Mouse (Mus musculus): ENCODE data around the gene Zfhx3. TPM values are rescaled to one million over a fixed set of nuclear protein-coding genes. Genes with fewer than 3 reads are reported as not detected.
A peak's percentile ranks its signal among the peaks of the same experiment; 100 is the strongest.

Zfhx3 gene
- polyA plus RNA-seq, 1 experiment from 2014 or later: 2.4 TPM

GRCm38 (mm10) chr8:108897347-108898100 lies 955.1 kb downstream of the Zfhx3 start:
- WGBS: 63% methylated on average over 7 of the region's 7 CpGs
- Histone ChIP-seq H3K27me3 (replicated peaks; ENCODE audit: control insufficient read depth, insufficient read depth, low read length) (no peaks in the 10 kb centered on the region), H3K27ac (ENCODE audit: low read depth, low read length) (no peak overlapping the region), H3K9me3 (ENCODE audit: control insufficient read depth) (no peaks in the 10 kb centered on the region), H3K4me3 (ENCODE audit: low read depth, low read length) (no peak overlapping the region), H3K36me3 (ENCODE audit: control insufficient read depth, insufficient read depth) (no peaks in the 10 kb centered on the region), H3K4me1 (replicated peaks; ENCODE audit: control insufficient read depth, insufficient read depth, low read length) (no peaks in the 10 kb centered on the region), H3K4me2 (replicated peaks; ENCODE audit: low read depth) (no peak overlapping the region), H3K9ac (ENCODE audit: low read depth, low read length) (no peak overlapping the region)
- no peak for TF ChIP-seq CTCF (IDR thresholded peaks at IDR 0.05; ENCODE audit: low read depth)
- no peak for ATAC-seq

- Histone ChIP-seq H3K9me3 (ENCODE audit: control insufficient read depth) (no peaks in the 10 kb centered on the region), H3K4me3 (ENCODE audit: low read depth, low read length) (no peak overlapping the region), H3K4me1 (replicated peaks; ENCODE audit: control insufficient read depth, insufficient read depth, low read length) (0 out of 2 replicates have a peak, but pooled peaks cover 2% of the 10 kb centered on the region), H3K36me3 (ENCODE audit: control insufficient read depth, insufficient read depth) (no peaks in the 10 kb centered on the region), H3K9ac (ENCODE audit: low read depth, low read length) (no peak overlapping the region), H3K4me2 (replicated peaks; ENCODE audit: low read depth) (no peak overlapping the region), H3K27ac (ENCODE audit: low read depth, low read length) (no peak overlapping the region), H3K27me3 (replicated peaks; ENCODE audit: control insufficient read depth, insufficient read depth, low read length) (no peaks in the 10 kb centered on the region)
- no peak for TF ChIP-seq CTCF (IDR thresholded peaks at IDR 0.05; ENCODE audit: low read depth)
- ATAC-seq: no peak
- WGBS: 59% methylated on average over 14 of the region's 14 CpGs
Measured at GRCm38 (mm10) chr8:108899251-108899771, 956.9 kb downstream of the Zfhx3 start.

- Histone ChIP-seq H3K9me3 (ENCODE audit: control insufficient read depth) (no peaks in the 10 kb centered on the region), H3K4me2 (replicated peaks; ENCODE audit: low read depth) (no peak overlapping the region), H3K4me1 (replicated peaks; ENCODE audit: control insufficient read depth, insufficient read depth, low read length) (0 out of 2 replicates have a peak, but pooled peaks cover 2% of the 10 kb centered on the region), H3K9ac (ENCODE audit: low read depth, low read length) (no peak overlapping the region), H3K36me3 (ENCODE audit: control insufficient read depth, insufficient read depth) (no peaks in the 10 kb centered on the region), H3K4me3 (ENCODE audit: low read depth, low read length) (no peak overlapping the region), H3K27ac (ENCODE audit: low read depth, low read length) (no peak overlapping the region; the same call in 1 of the 2 replicates), H3K27me3 (replicated peaks; ENCODE audit: control insufficient read depth, insufficient read depth, low read length) (no peaks in the 10 kb centered on the region)
- 72% methylated on average over 10 of the region's 10 CpGs for WGBS
- no peak for TF ChIP-seq CTCF (IDR thresholded peaks at IDR 0.05; ENCODE audit: low read depth)
- no peak for ATAC-seq
Measured at GRCm38 (mm10) chr8:108900541-108900940, 958.1 kb downstream of the Zfhx3 start.

DNA sequence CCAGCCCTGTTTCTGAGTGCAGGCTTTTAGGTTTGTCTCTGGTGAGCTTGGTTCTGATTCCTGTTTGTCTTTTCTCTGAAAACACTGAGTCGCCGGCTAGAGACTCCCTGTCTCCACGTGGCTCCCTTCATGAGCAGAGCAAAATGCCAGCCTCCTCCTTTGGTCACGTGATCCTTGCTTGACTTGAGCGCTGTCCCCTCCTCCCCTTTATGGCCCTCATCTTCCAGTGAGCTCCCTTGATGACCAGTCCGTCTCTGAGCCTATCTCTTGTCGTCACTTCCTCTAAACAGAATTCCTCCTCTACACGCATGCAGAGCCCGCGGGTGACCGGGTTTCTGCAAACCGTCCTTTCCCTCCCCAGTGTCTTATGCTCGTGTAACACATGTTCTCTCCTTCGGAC lies 958.8 kb downstream of the Zfhx3 start:
- H3K4me2 ChIP-seq (replicated peaks; ENCODE audit: low read depth): no peak overlapping the region
- ATAC-seq: 0 out of 2 replicates have a peak, but pooled peaks have one; percentile 10
- 46% methylated on average over 14 of the region's 14 CpGs for WGBS

DNA sequence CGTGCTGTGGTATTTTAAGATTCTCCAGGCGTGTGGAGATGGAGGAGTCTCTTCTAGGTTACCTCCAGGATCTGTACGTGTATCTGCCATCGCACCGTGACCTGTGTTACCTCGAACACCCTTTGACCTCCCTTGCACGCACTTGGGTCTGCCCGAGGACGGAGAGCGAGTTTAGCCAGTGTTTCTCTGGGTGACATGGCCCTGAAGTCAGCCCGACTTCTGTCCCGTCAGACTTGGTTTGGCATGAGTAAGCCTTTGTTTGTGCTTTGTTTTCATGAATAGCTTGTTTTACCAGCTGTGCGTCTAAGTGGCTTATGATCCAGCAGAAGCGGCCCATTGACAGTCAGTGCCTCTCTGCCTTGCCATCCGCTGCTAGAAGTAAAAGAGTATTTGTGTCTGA lies 961.1 kb downstream of the Zfhx3 start:
- no peak for ATAC-seq
- H3K9me3 ChIP-seq (ENCODE audit: control insufficient read depth): no peaks in the 10 kb centered on the region
- no peaks in the 10 kb centered on the region for H3K27me3 ChIP-seq (replicated peaks; ENCODE audit: control insufficient read depth, insufficient read depth, low read length)
- H3K4me2 ChIP-seq (replicated peaks; ENCODE audit: low read depth): no peak overlapping the region
- no peaks in the 10 kb centered on the region for H3K36me3 ChIP-seq (ENCODE audit: control insufficient read depth, insufficient read depth)
- no peak overlapping the region for H3K27ac ChIP-seq (ENCODE audit: low read depth, low read length)
- WGBS: 73% methylated on average over 15 of the region's 15 CpGs
- H3K4me1 ChIP-seq (replicated peaks; ENCODE audit: control insufficient read depth, insufficient read depth, low read length): 0 out of 2 replicates have a peak, but pooled peaks cover 2% of the 10 kb centered on the region
- TF ChIP-seq CTCF (IDR thresholded peaks at IDR 0.05; ENCODE audit: low read depth): no peak
- H3K9ac ChIP-seq (ENCODE audit: low read depth, low read length): no peak overlapping the region
- no peak overlapping the region for H3K4me3 ChIP-seq (ENCODE audit: low read depth, low read length)

More for the DNA sequence above, 958.8 kb downstream of the Zfhx3 start:
- Histone ChIP-seq H3K27ac (ENCODE audit: low read depth, low read length) (no peak overlapping the region), H3K4me3 (ENCODE audit: low read depth, low read length) (no peak overlapping the region), H3K4me1 (replicated peaks; ENCODE audit: control insufficient read depth, insufficient read depth, low read length) (0 out of 2 replicates have a peak, but pooled peaks cover 2% of the 10 kb centered on the region), H3K9me3 (ENCODE audit: control insufficient read depth) (no peaks in the 10 kb centered on the region), H3K9ac (ENCODE audit: low read depth, low read length) (no peak overlapping the region), H3K27me3 (replicated peaks; ENCODE audit: control insufficient read depth, insufficient read depth, low read length) (no peaks in the 10 kb centered on the region), H3K36me3 (ENCODE audit: control insufficient read depth, insufficient read depth) (no peaks in the 10 kb centered on the region)
- no peak for TF ChIP-seq CTCF (IDR thresholded peaks at IDR 0.05; ENCODE audit: low read depth)

GRCm38 (mm10) chr8:108904288-108904971 lies 962.0 kb downstream of the Zfhx3 start:
- Histone ChIP-seq H3K27ac (ENCODE audit: low read depth, low read length) (no peak overlapping the region), H3K9ac (ENCODE audit: low read depth, low read length) (no peak overlapping the region), H3K4me3 (ENCODE audit: low read depth, low read length) (no peak overlapping the region), H3K27me3 (replicated peaks; ENCODE audit: control insufficient read depth, insufficient read depth, low read length) (no peaks in the 10 kb centered on the region), H3K4me2 (replicated peaks; ENCODE audit: low read depth) (no peak overlapping the region), H3K4me1 (replicated peaks; ENCODE audit: control insufficient read depth, insufficient read depth, low read length) (0 out of 2 replicates have a peak, but pooled peaks cover 2% of the 10 kb centered on the region), H3K9me3 (ENCODE audit: control insufficient read depth) (no peaks in the 10 kb centered on the region), H3K36me3 (ENCODE audit: control insufficient read depth, insufficient read depth) (no peaks in the 10 kb centered on the region)
- TF ChIP-seq CTCF (IDR thresholded peaks at IDR 0.05; ENCODE audit: low read depth): no peak
- no peak for ATAC-seq
- WGBS: 74% methylated on average over 11 of the region's 11 CpGs

All from intestine, postnatal 0 days (tissue).